Mouse (Mus musculus): ENCODE measurements at regions not wholly inside any gene's neighbourhood (a gene's known extent, or its start where the extent isn't known, plus 50 kb on each side); places are given as distances from the start of the nearest gene placed in this dataset.
A peak's percentile ranks its signal among the peaks of the same experiment; 100 is the strongest.

DNA sequence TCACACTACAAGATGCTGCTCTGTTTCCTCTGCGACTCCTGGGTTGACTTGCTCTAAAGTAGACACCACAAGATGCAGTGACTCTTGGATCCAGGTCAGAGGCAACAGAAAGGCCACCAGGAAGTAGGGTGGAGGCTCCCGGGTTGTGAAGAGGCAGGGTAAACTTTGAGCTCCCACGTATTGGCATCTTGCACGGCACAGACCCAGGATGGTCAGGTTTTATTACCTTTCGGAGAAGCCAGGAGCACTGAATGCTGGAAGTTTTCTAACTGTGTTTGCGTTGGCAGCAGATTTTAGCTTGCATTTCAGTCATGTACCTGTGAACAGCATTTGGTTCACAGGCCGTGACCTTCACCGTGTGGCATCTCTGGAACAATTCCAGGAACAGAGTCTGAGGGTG is 227.2 kb upstream of the Foxq1 start:
- DNase-seq (ENCODE audit: low spot score in 2 of 2), result no peak

DNA sequence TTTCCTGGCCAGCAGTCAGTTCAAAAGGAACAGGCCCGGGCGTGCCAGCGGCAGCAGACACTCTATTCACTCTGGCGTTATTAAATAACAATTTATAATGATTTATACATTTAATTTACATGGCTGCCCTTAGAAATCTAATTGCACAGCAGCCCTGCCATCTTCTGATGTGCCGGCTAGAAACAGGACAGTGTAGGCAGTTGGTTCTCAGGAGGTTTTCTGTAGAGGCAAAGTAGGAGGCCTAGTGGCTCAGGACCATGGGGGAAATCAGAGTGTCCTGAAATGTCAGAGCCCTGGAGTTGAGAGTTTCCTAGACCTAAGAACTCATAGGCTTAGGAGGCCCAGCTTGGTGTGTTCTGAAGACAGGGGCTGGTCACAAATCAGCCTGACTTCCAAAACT is 225.2 kb upstream of the Foxq1 start:
- DNase-seq (ENCODE audit: low spot score in 2 of 2), result no peak

DNA sequence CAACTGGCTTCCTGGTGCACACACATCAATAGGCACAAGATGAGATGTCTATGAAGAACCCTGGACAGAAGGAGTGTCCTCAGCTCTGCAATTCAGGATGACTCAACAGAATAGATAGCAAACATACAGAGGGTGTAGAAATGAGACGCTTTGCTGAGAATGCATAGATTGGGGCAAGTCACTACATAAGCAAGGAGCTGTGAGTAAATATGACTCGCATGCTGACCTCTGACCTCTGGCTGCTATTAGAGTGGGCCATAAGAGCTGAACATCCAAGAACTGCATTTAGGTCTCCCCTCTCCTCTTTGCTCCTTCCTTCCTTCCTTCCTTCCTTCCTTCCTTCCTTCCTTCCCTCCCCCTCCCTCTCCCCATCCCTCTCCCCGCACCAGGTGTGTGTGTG is 221.0 kb upstream of the Foxq1 start:
- no peak for DNase-seq (ENCODE audit: low spot score in 2 of 2)

DNA sequence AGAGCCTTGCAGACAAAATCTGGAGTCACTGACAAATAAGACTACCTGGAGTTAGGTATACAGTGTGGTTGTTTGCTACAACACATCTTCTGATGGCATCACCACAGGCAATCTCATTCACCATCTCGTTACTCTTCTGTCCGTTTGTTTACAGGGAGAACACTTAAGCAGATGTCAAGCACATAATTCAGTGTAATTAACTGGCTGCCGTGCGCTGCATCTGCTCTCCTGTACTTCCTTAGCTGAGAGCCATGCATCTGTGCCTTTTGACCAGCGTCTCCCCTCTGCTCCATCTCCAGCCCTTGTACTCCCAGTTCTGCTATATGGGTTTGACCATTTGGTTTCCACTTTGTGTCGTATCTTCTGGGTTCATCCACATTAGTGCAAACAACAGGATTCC is 218.3 kb upstream of the Foxq1 start:
- DNase-seq (ENCODE audit: low spot score in 2 of 2), result no peak

- no peak for DNase-seq (ENCODE audit: low spot score in 2 of 2)
Observed at GRCm38 (mm10) chr13:31339386-31339785, 216.5 kb upstream of the Foxq1 start.

DNA sequence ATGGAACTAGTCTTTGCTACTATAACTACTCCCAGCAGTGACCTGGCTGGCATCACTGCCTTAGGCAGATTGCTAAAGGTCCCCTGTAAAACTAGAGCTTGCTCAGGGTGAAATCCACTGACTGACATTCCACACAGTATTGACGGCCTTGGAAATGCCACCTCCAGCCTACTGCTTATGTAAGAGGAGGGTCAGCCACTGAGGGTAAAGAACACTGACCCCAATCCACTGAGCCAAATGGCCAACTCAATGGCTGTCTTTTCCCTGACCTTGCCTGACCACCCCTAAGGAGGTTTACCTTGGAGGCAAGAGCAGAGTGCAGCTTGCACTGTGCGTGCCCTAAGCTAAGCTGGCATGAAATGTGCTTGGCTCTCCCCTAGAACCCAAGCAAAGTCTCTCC is 216.0 kb upstream of the Foxq1 start:
- DNase-seq (ENCODE audit: low spot score in 2 of 2), result no peak

DNA sequence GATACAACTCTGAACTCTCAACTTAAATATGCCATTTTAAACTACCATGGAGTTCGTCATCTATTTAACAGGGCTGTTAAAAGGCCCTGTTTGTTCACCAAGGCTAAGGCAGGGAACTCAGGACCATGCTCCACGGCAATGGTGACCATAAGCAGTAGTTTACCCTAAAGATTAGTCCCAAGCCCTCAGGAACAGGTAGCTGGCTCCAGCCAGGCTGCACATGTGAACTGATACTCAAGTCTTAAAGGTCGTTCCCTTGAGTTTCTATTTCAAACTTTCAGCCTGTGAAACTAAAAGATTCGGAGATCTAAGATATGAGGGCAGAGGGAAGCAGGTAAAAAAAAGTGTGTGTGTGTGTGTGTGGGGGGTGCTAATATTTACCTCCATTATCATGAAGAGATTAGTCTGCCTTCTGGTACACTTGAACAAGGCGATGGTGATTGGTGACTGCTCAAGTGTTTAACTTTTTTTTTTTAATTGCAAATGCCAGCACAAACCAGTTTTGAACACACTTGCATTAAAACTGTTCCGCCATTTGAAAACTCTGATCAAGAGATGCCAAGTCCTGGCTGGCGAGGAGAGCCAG is 215.5 kb upstream of the Foxq1 start:
- DNase-seq (ENCODE audit: low spot score in 2 of 2), result no peak

GRCm38 (mm10) chr13:31341282-31342100 is 214.4 kb upstream of the Foxq1 start:
- DNase-seq (ENCODE audit: low spot score in 2 of 2), result peak in 1 of 2 experiments; percentile 6

GRCm38 (mm10) chr13:31346205-31346604 is 209.7 kb upstream of the Foxq1 start:
- no peak for DNase-seq (ENCODE audit: low spot score in 2 of 2)

GRCm38 (mm10) chr13:31347000-31347399 is 208.9 kb upstream of the Foxq1 start:
- no peak for DNase-seq (ENCODE audit: low spot score in 2 of 2)

DNA sequence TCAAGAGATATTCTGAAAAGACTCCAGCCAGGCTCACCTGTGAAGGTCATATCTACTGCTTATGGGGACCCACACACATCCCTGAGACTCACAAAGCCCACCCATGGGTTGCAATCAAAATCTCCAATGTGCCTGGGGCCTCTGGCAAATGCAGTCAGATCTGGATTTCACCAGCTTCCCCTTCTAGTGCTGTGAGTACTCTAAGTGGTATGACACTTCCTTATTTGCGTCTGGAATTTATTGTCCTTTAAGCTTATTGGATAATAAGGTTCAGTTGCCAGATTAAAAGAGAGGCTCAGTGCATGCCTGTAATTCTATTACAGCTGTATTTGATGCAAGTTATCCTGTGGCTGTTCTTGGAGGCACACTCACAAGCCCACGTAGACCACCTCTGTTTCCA is 206.3 kb upstream of the Foxq1 start:
- DNase-seq (ENCODE audit: low spot score in 2 of 2), result no peak

DNA sequence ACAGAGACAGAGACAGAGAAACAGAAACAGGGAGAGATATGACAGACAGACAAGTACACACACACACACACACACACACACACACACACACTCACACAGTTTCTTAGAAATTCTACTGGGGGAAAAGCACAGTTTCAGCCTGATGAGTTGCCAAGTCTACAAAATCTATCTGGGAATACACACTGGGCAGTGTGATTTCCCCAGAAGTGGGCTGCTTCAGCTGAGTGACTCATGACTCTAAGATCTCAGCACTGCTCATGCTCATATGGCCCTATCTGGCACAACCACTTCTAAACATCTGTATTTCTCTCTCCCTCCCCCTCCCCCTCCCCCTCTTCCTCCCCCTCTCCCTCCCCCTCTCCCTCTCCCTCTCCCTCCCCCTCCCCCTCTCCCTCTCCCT is 204.5 kb upstream of the Foxq1 start:
- DNase-seq (ENCODE audit: low spot score in 2 of 2), result peak in 1 of 2 experiments; percentile 9

- no peak for DNase-seq (ENCODE audit: low spot score in 2 of 2)
Observed at GRCm38 (mm10) chr13:31352825-31353224, 203.1 kb upstream of the Foxq1 start.

DNA sequence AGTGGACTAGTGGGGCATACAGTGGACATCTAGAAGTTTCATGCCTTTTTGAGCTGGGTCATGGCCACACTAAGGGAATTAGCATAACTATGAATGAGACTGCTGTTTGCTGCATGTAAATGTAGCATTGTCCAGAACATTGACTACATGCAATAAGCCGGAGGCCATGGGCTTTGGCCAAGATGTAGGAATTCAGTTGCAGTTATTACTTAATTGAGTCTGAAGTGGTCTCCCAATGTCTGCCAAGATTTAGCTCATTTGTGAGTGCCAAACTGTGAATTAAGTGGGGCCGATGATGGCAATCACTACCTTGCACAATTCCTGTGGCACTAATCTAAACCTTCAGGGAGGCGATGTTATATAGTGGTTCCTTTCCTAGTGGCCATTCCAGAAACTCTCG is 196.6 kb upstream of the Foxq1 start:
- DNase-seq (ENCODE audit: low spot score in 2 of 2), result no peak

DNA sequence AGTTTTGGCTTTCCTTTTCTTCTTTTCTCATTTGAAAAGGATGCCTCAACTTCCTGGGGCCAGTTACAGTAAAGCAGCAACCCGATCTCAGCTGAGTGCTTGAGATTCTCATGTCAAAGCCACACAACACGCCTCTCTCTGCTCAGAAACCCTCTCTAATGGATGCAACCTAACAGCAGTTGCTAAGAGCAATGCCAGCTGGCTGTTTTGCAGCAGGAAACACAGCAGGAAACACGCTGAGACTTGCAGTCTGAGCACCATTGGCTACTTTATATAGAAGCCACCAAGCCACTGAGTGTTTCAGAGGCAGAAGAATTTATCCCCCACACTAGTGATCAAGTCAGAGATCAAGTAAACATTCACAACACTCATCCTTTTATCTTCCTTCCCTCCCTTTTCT is 193.5 kb upstream of the Foxq1 start:
- no peak for DNase-seq (ENCODE audit: low spot score in 2 of 2)

- no peak for DNase-seq (ENCODE audit: low spot score in 2 of 2)
Observed at GRCm38 (mm10) chr13:31364369-31364768, 191.6 kb upstream of the Foxq1 start.

- no peak for DNase-seq (ENCODE audit: low spot score in 2 of 2)
Observed at GRCm38 (mm10) chr13:31367226-31367625, 188.7 kb upstream of the Foxq1 start.

- no peak for DNase-seq (ENCODE audit: low spot score in 2 of 2)
Observed at GRCm38 (mm10) chr13:31369182-31369581, 186.8 kb upstream of the Foxq1 start.

DNA sequence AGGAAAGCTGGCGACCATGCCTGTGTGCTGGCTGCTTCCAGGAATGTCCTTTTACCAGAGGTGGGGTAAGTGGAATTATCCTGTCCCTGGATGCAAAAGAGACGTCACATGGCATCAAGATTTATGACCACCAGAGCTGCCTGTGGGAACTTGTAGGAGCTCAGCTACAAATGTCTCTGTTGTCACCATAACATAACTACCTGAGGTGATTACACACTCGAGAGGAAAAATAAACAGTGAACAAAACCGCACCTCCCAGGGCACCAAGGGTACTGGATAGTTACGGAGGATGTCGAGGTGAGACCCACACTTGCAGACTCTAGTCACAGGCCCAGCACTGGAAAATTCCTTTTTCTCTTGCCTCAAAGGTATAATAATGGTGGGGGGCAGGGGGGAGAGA is 185.1 kb upstream of the Foxq1 start:
- no peak for DNase-seq (ENCODE audit: low spot score in 2 of 2)

DNA sequence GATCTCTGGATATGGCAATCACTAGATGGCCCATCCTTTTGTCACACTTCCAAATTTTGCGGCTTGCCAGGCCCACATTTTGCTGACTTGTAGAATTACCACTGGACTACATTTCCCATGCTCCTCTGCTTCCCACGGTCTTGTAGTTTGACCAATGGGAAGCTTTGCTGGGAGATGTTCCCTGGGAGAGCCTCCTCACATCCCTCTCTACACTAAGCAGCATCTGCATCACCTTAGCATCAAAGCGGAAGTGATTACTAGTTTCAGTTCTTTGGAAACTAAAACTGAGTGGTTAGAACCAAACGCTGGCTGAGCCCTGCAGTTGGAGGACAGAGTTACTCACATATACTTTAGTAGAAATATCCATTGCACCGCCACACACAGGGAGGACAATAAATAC is 181.9 kb upstream of the Foxq1 start:
- no peak for DNase-seq (ENCODE audit: low spot score in 2 of 2)

DNA sequence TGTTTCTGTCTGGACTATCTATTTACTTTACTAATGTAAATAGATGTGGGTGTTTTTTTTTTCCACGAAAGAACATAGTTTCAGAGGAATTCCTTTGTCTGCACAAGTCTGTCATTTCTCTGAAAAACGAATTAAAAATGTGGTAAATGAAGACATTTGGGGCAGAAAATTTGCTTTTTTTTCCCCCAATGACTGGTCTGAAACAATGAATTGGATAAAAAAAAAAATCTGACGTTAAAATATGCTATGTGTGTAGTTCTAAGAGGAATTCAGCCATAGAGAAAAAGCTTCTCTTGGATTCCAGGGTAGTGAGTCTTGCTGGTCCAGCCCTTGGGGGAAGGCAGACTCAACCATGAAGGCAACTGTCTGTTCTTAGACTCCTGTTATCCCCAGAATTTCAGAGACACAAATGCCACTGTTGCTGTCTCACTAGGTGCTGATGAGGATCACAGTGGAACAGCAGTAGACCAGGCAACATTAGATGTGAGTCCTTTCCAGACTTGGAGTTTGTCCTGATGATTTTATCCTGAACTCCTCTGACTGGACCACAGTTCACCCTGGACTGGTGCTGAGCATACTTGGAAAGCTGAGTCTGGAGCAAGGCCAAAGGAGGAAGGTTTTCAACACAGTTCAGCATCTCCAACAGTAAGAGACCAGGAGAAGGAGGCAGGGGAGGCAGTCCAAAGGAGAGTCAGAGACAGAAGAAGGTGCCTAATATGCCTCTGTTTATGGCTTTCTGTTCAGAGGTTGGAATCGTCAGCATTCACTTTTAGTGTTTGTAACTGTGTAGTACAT is 162.3 kb upstream of the Foxq1 start:
- DNase-seq (ENCODE audit: low spot score in 2 of 2), result no peak

DNA sequence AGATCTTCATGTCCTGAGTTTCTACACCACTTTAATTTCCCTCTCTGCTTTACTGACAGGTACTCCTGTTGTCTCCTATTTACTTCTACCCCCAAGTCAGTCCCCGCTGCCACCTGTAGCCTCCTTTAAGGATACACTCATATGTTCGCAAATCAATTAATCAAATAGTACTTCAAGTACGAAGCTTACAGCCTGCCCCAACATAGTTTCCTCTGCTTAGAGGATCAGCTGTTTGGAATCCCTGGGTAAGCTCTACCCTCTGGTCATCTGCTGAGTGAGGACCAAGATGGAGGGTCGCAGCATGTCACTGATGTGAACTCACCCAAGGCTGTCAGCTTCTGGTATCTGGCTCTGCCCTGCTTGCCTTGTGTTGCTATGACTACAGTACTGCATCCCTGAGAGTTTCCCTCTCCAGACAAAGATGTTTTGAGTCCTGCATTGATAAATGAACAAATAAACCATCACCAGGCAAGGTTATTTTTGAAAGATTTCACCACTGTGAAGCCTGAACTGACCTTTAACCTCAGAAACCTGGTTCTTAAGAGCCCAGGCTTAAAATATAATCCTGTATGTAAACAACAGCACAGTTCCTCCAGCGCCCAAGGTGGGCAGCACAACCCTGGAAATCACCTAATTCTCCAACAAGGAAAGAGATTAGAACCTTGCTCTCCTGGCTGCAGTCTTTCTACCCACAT is 159.6 kb upstream of the Foxq1 start:
- DNase-seq (ENCODE audit: low spot score in 2 of 2), result no peak
